Mouse (Mus musculus) liver, embryonic 11.5 days (tissue): ENCODE measurements around the gene Otud3. TPM values are rescaled to one million over a fixed set of nuclear protein-coding genes. Genes with fewer than 3 reads are reported as not detected.
"Not testable (repeated sequence)": the region's sequence is repeated elsewhere in the genome, so short reads cannot be mapped to it uniquely, and the experiment has no call there.

Experiments
- ATAC-seq: fragments of 200-750 bp; cut with Nextera tagmentation; replicated peaks from 2 replicates; pipeline ENCODE4 v1.8.0; 2017; ENCODE audit warnings: moderate number of reproducible peaks, mild to moderate bottlenecking, moderate TSS enrichment, moderate library complexity; ENCODE audit not compliant: low FRiP score
- DNase-seq: peaks from one replicate; pipeline ENCODE4 v3.0.0-alpha.2; 2017; ENCODE audit warnings: low spot score
- H3K27ac ChIP-seq: fragments of 300-500 bp; sonication (generic); 2 replicates; pipeline ENCODE4 v1.5.1; 2014; ENCODE audit warnings: mild to moderate bottlenecking, low read depth, low read length, control low read depth
- H3K27me3 ChIP-seq: fragments of 300-500 bp; sonication (generic); replicated peaks from 2 replicates; pipeline ENCODE4 v1.6.1; 2014; ENCODE audit warnings: low read length, mixed read lengths; ENCODE audit not compliant: control insufficient read depth, insufficient read depth
- H3K36me3 ChIP-seq: fragments of 300-500 bp; sonication (generic); 2 replicates; pipeline ENCODE4 v1.6.1; 2014; ENCODE audit warnings: mild to moderate bottlenecking, low read length, moderate library complexity, mixed read lengths; ENCODE audit not compliant: control insufficient read depth, insufficient read depth
- H3K4me1 ChIP-seq: fragments of 300-500 bp; sonication (generic); replicated peaks from 2 replicates; pipeline ENCODE4 v1.6.1; 2014; ENCODE audit warnings: low read length, mixed read lengths; ENCODE audit not compliant: control insufficient read depth, insufficient read depth
- H3K4me2 ChIP-seq: fragments of 300-500 bp; sonication (generic); 2 replicates; pipeline ENCODE4 v1.6.1; 2014; ENCODE audit warnings: mild to moderate bottlenecking, control low read depth, moderate library complexity
- H3K4me3 ChIP-seq: fragments of 300-500 bp; sonication (generic); 2 replicates; pipeline ENCODE4 v1.5.1; 2014; ENCODE audit warnings: low read depth, low read length, control low read depth
- H3K9ac ChIP-seq: fragments of 300-500 bp; sonication (generic); 2 replicates; pipeline ENCODE4 v1.6.1; 2014; ENCODE audit warnings: low read depth, low read length, control low read depth
- H3K9me3 ChIP-seq: fragments of 300-500 bp; sonication (generic); 2 replicates; pipeline ENCODE4 v1.6.1; 2016; ENCODE audit warnings: low read length, inconsistent platforms, mixed read lengths; ENCODE audit not compliant: control insufficient read depth
- WGBS: fragments of 180-500 bp; shearing (Covaris S2); extraction: QIAGEN DNeasy Blood & Tissue Kit; methylation state at CpG from one replicate; pipeline ENCODE4 v1.1.7; 2014; 5-methylcytosine and 5-hydroxymethylcytosine counted together
- polyA plus RNA-seq: library from polyadenylated mRNA; unstranded; fragments of >200 nt; fragmentation: Nextera tagmentation; extraction: Ambion mirVana; gene quantifications from 2 replicates; pipeline ENCODE4 v1.2.1, GENCODE M21; 2014

Otud3 gene
- polyA plus RNA-seq, 1 experiment from 2014 or later = 3.8 TPM

DNA sequence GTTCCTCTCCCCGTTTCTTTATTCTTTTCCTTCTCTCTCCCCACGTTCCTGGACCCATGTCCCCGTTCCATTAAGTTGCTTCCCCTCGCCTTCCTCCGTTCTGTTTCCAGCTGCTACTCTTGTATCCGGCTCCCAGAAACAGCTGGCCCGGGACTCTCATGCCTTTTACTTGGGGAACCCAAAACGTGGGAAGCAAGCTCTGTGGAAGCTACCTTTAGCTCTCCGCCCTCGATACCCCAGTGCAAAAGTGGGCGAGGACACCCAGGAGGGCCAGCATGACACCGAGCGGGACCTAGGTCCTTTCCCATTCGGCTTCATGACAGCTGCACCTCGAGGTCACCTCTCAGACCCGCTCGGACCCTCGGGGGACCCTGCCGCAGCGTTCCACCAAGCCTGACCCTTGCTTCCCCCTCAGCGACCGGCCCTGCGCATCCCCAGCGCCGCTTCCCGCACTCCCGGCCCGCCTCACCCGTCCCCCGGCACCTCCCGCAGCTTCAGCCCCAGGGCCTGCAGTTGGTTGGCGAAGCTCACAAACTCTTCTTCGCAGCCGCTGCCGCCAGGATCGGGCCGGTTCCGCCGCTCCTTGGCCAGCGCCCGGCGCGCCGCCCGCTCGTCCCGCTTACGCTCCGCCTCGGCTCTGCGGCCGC, 481 bp downstream of the Otud3 start:
- H3K9me3 ChIP-seq = no peaks in the 10 kb centered on the region
- DNase-seq (peak; percentile 60), ATAC-seq (peak; percentile 54)
- H3K4me1 ChIP-seq = peaks cover 6% of the 10 kb centered on the region; the same call in 1 of the 2 replicates
- WGBS = under 1% methylated on average over 52 of the region's 52 CpGs
- no peaks in the 10 kb centered on the region; the same call in 1 of the 2 replicates for H3K36me3 ChIP-seq
- peak overlapping the region; percentile 90 for H3K4me3 ChIP-seq
- H3K27ac ChIP-seq = no peak overlapping the region; the same call in 1 of the 2 replicates
- H3K27me3 ChIP-seq = no peaks in the 10 kb centered on the region; the same call in 1 of the 2 replicates
- H3K9ac ChIP-seq = peak overlapping the region; percentile 81
- H3K4me2 ChIP-seq = peak overlapping the region; percentile 99

DNA sequence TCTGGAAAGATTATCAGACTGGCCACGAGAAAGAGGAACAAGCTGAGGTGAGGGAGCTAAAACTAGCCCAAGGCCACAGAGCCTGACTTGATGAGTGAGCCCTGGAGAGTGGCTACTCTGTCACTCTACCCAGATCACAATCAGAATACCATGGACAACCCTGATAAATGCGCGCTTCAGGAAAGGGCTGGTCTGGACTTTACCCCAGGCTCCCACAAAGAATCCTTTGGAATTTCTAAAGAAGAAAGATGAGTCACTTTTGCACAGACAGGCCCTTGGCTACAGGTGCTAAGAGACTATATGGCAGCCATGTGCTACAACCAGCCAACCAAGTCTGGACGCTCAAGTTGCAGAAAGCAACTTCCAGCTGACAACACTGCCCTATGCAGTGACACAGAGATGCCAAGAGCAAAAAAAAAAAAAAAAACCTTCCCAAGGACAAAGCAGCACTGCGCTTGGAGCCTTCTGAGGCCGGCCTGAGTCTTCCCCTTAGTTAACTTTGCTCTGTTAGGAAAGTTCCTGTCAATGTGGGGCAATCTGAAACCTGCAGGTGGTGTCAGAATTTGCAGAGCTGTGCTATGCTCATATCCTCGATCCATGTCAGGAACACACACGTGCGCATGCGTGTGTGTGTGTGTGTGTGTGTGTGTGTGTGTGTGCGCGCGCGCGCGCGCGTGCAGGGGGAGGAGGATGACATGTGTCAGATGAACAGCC, 8.0 kb downstream of the Otud3 start:
- Histone ChIP-seq H3K27me3 (no peaks in the 10 kb centered on the region; the same call in 1 of the 2 replicates), H3K4me2 (no peak overlapping the region), H3K9me3 (no peaks in the 10 kb centered on the region), H3K36me3 (peaks cover 9% of the 10 kb centered on the region), H3K4me3 (no peak overlapping the region), H3K27ac (no peak overlapping the region), H3K4me1 (no peaks in the 10 kb centered on the region), H3K9ac (no peak overlapping the region)
- no peak for ATAC-seq
- 91% methylated on average over 18 of the region's 18 CpGs for WGBS
- no peak for DNase-seq

DNA sequence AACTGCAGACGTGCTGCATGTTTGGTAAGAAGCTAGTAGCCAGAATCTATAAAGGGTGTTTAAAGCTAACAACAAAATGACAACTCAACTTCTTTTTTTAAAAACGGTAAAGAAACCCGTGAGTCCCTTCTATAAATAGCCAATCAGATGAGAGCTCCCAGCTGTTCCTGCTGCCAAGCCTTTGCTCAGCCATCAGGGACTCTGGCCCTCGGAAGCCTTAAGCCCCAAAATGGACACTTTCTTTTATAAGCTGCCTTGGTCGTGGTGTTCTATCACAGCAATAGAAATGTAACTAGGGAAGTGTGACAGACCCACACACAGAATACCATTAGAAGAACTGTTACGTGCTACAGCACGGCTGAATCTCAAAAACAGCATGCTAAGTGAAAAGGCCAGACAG, 14.4 kb downstream of the Otud3 start:
- 77% methylated on average over 7 of the region's 7 CpGs for WGBS

DNA sequence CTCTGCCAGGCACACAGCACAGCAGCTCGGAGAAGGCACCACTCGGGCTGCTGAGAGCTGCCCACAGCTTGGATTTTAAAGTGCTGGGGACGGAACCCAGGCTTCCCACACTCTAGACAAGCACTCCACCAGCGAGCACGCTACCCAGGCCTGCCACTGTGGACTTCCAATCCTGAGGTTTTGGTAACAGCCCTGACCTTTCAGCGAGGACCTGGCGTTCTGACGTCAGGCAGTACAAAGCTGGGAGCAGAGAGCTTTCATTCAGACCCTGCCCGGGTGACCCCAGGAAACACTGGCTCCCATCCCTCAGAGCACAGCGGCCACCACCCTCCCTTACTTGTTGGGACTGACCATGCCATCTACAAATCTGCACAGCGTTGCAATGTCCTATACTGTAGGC, 20.0 kb downstream of the Otud3 start:
- WGBS = 88% methylated on average over 11 of the region's 11 CpGs
- H3K9ac ChIP-seq, ATAC-seq, H3K4me2 ChIP-seq, H3K4me1 ChIP-seq, H3K9me3 ChIP-seq, H3K27me3 ChIP-seq, H3K4me3 ChIP-seq, H3K27ac ChIP-seq, DNase-seq: not testable (repeated sequence)
- H3K36me3 ChIP-seq = peaks cover 11% of the 10 kb centered on the region

More for the DNA sequence above, 14.4 kb downstream of the Otud3 start:
- Histone ChIP-seq H3K36me3 (peaks cover 17% of the 10 kb centered on the region), H3K9me3 (no peaks in the 10 kb centered on the region), H3K4me1 (no peaks in the 10 kb centered on the region), H3K27ac (no peak overlapping the region), H3K4me2 (no peak overlapping the region), H3K27me3 (no peaks in the 10 kb centered on the region), H3K9ac (no peak overlapping the region), H3K4me3 (no peak overlapping the region)
- DNase-seq (no peak), ATAC-seq (no peak)

DNA sequence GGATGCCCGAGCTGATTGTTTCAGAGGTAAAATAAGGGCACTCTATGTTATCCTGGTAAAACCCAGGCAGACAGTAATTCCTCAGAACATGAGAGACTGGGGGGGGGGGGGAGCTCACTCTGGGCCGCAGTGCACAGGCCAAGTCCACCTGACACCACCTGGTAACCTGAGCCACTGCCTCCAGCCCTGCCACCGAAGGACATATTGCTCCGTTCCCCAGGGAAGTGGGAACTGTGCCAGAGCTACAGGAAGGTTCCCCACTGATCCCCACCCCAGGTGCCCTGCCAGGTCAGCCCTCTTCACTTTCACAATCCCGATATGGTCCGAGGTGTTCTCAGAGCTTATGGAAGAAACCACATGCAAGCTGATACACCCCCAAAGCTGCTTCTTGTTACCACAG, 21.1 kb downstream of the Otud3 start:
- 81% methylated on average over 6 of the region's 6 CpGs for WGBS
- Histone ChIP-seq H3K4me2 (no peak overlapping the region), H3K27me3 (no peaks in the 10 kb centered on the region), H3K36me3 (peaks cover 11% of the 10 kb centered on the region), H3K4me3 (no peak overlapping the region), H3K9me3 (no peaks in the 10 kb centered on the region), H3K27ac (no peak overlapping the region), H3K9ac (no peak overlapping the region), H3K4me1 (no peaks in the 10 kb centered on the region)
- ATAC-seq (no peak), DNase-seq (no peak)

DNA sequence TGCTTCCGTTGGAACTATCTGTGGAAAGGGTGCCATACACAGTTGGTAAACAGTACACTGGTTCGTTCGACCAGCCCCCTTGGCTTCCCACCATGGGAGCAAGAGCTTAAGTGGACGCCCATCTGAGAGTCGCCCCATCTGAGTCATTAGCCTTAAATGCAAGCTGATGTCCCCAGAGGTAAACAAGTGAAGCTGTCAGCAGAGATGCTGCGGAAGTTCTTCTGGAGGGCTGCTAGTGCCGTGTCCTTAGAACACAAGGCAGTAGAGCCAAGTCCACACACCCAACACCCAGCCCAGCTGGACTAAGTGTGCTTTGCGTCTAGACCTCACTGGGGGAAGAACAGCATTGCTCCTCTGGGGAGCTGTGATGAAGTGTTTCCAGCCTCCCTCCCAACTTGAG, 24.1 kb downstream of the Otud3 start:
- H3K9me3 ChIP-seq = no peaks in the 10 kb centered on the region
- H3K27me3 ChIP-seq = no peaks in the 10 kb centered on the region
- DNase-seq (no peak), ATAC-seq (no peak)
- H3K4me2 ChIP-seq = no peak overlapping the region
- H3K27ac ChIP-seq = no peak overlapping the region
- no peaks in the 10 kb centered on the region for H3K4me1 ChIP-seq
- peaks cover 2% of the 10 kb centered on the region; the same call in 1 of the 2 replicates for H3K36me3 ChIP-seq
- no peak overlapping the region for H3K9ac ChIP-seq
- H3K4me3 ChIP-seq = no peak overlapping the region
- 73% methylated on average over 8 of the region's 8 CpGs for WGBS

DNA sequence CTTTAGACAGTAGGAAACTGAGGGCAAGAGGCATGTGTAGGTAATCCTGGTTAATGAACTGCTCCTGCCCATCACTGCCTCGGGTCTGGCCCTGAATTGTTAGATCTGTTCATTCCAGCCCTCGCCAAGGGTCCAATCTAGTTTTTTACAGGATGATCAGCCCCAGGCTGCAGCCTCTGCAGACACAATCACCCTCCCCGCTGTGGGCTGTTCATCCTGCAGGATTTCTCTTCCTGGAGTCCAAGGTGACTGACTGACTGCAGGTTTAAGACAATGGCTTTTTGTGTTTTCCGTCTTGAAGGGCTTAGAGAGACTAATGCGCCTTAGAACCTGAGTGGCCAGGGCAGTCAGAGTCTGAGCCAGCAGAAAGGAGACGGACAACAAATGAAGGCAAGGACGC, 24.6 kb downstream of the Otud3 start:
- Histone ChIP-seq H3K27ac (no peak overlapping the region), H3K9ac (no peak overlapping the region), H3K4me2 (no peak overlapping the region), H3K9me3 (no peaks in the 10 kb centered on the region), H3K4me1 (no peaks in the 10 kb centered on the region), H3K27me3 (no peaks in the 10 kb centered on the region), H3K36me3 (no peaks in the 10 kb centered on the region), H3K4me3 (no peak overlapping the region)
- no peak for DNase-seq
- WGBS = 73% methylated on average over 7 of the region's 7 CpGs
- no peak for ATAC-seq

DNA sequence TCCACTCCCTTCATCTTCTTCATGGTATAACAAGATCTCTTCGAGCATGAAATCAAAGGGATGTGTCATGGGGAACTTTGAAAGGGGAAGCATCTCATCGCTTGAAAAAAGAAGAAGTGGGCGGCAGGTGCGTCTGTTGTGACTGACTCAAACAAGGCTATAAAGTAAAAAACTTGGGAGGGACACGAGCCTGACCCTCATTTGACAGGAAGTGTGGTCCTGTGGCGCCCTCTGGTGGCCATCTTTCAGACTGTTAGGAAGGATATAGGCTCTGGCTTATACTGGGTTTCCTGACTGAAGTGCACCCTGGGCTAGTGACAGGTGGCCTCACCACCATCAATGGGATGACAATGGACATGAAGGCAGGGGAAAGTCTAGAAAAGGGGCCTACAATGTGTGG, 29.5 kb downstream of the Otud3 start:
- Histone ChIP-seq H3K4me2 (no peak overlapping the region), H3K27me3 (peaks cover 13% of the 10 kb centered on the region), H3K4me1 (no peaks in the 10 kb centered on the region), H3K4me3 (no peak overlapping the region), H3K27ac (no peak overlapping the region), H3K36me3 (no peaks in the 10 kb centered on the region), H3K9ac (no peak overlapping the region), H3K9me3 (no peaks in the 10 kb centered on the region)
- no peak for ATAC-seq
- DNase-seq = peak; percentile 64
- WGBS = 11% methylated on average over 6 of the region's 6 CpGs

DNA sequence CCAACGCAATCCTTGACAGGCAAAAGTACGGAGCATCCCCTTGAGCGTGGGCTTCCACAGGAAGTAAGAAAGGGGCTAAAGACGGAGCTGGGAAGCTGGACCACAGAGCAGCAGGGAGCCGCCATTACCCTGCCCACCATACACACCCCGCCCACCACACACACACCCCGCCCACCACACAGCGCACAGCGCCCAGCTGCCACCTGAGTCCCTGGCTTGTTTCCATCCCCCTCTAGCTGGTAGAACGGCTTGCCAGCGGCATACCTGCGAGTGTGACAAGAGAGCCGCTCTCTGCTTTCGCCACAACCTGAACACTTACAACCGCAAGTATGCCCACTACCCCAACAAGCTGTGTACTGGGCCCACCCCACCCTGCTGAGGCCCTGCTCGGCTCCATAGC, 31.6 kb downstream of the Otud3 start:
- H3K27me3 ChIP-seq = peaks cover 13% of the 10 kb centered on the region
- no peaks in the 10 kb centered on the region for H3K36me3 ChIP-seq
- H3K4me1 ChIP-seq = no peaks in the 10 kb centered on the region
- ATAC-seq (no peak), DNase-seq (no peak)
- peak overlapping the region; percentile 17; the same call in 1 of the 2 replicates for H3K4me2 ChIP-seq
- H3K27ac ChIP-seq = no peak overlapping the region
- H3K9ac ChIP-seq = no peak overlapping the region
- H3K4me3 ChIP-seq = no peak overlapping the region
- no peaks in the 10 kb centered on the region for H3K9me3 ChIP-seq
- WGBS = 19% methylated on average over 16 of the region's 16 CpGs
